Mouse (Mus musculus) limb, embryonic 14.5 days (tissue): ENCODE results near the gene Pink1. TPM values are rescaled to one million over a fixed set of nuclear protein-coding genes. Genes with fewer than 3 reads are reported as not detected.
A peak's percentile ranks its signal among the peaks of the same experiment; 100 is the strongest.

Source experiments
- ATAC-seq: fragments of 200-750 bp; cut with Nextera tagmentation; 2 replicates; pipeline ENCODE4 v1.8.0; 2017; ENCODE audit warnings: low read depth, moderate number of reproducible peaks, moderate TSS enrichment; ENCODE audit not compliant: low FRiP score
- DNase-seq: peaks from one replicate; pipeline ENCODE4 v3.0.0-alpha.2; 2015; ENCODE audit warnings: low spot score
- H3K27ac ChIP-seq: fragments of 300-500 bp; sonication (generic); replicated peaks from 2 replicates; pipeline ENCODE4 v1.5.1; 2014; ENCODE audit warnings: low read depth, mild to moderate bottlenecking, low read length, moderate library complexity, mixed read lengths
- H3K27me3 ChIP-seq: fragments of 300-500 bp; sonication (generic); 2 replicates; pipeline ENCODE4 v1.6.1; 2014; ENCODE audit warnings: low read length, mixed read lengths; ENCODE audit not compliant: control insufficient read depth, insufficient read depth
- H3K36me3 ChIP-seq: fragments of 300-500 bp; sonication (generic); 2 replicates; pipeline ENCODE4 v1.6.1; 2014; ENCODE audit warnings: mild to moderate bottlenecking, low read length, moderate library complexity, mixed read lengths; ENCODE audit not compliant: control insufficient read depth, insufficient read depth
- H3K4me1 ChIP-seq: fragments of 300-500 bp; sonication (generic); 2 replicates; pipeline ENCODE4 v1.6.1; 2014; ENCODE audit warnings: antibody characterized with exemption, low read length, mixed read lengths; ENCODE audit not compliant: control insufficient read depth, insufficient read depth
- H3K4me2 ChIP-seq: fragments of 300-500 bp; sonication (generic); replicated peaks from 2 replicates; pipeline ENCODE4 v1.6.1; 2014; ENCODE audit warnings: low read depth, mild to moderate bottlenecking, low read length, moderate library complexity; ENCODE audit not compliant: severe bottlenecking
- H3K4me3 ChIP-seq: fragments of 300-500 bp; sonication (generic); replicated peaks from 2 replicates; pipeline ENCODE4 v1.5.1; 2014; ENCODE audit warnings: low read length
- H3K9ac ChIP-seq: fragments of 300-500 bp; sonication (generic); 2 replicates; pipeline ENCODE4 v1.6.1; 2014; ENCODE audit warnings: mild to moderate bottlenecking, low read depth, low read length, moderate library complexity; ENCODE audit not compliant: severe bottlenecking
- H3K9me3 ChIP-seq: fragments of 300-500 bp; sonication (generic); 2 replicates; pipeline ENCODE4 v1.6.1; 2016; ENCODE audit warnings: low read length; ENCODE audit not compliant: control insufficient read depth
- POLR2A ChIP-seq: fragments of 200-500 bp; IDR thresholded peaks from 2 replicates; pipeline ENCODE4 v1.8.0; 2012; ENCODE audit warnings: inconsistent platforms, mild to moderate bottlenecking, moderate library complexity, borderline replicate concordance; ENCODE audit not compliant: insufficient read depth, insufficient read length; ENCODE audit errors: extremely low read depth
- WGBS: fragments of 180-500 bp; shearing (Covaris S2); extraction: QIAGEN DNeasy Blood & Tissue Kit; methylation state at CpG from one replicate; pipeline ENCODE4 v1.1.7; 2014; 5-methylcytosine and 5-hydroxymethylcytosine counted together
- polyA plus RNA-seq, 2 experiments: library from polyadenylated mRNA; depleted of rRNA in 1 of 2; stranded (reverse) in 1 of 2; unstranded in 1 of 2; fragments of >200 nt; fragmentation: Nextera tagmentation in 1 of 2; extraction: Ambion mirVana in 1 of 2; gene quantifications; 2 replicates each; pipeline versions ENCODE4 v1.2.1 to v1.2.3; 2012 to 2014

Gene Pink1
- polyA plus RNA-seq (2012; rRNA removed) (44.0 and 55.3 TPM in 2 replicates), polyA plus RNA-seq (2014; fragmentation: Nextera tagmentation; extraction: Ambion mirVana) (35.5 and 35.8 TPM in 2 replicates)

GRCm38 (mm10) chr4:138326077-138326695 is at the start of gene Pink1:
TSS of gene Pink1 (minus strand) at chr4:138326307.
- Histone ChIP-seq H3K9ac (peak within 1 kb of the TSS; percentile 88), H3K4me3 (peak within 1 kb of the TSS; percentile 72), H3K9me3 (no peaks in the 10 kb centered on the region), H3K27me3 (no peaks in the 10 kb centered on the region), H3K27ac (peak within 1 kb of the TSS; percentile 87), H3K4me1 (peaks cover 4% of the 10 kb centered on the region; the same call in 1 of the 2 replicates), H3K36me3 (no peaks in the 10 kb centered on the region), H3K4me2 (peak within 1 kb of the TSS; percentile 49)
- 8% methylated on average over 24 of the region's 41 CpGs for WGBS
- DNase-seq (peak; percentile 85), ATAC-seq (peak; percentile 68)
- TF ChIP-seq POLR2A, result no peak

DNA sequence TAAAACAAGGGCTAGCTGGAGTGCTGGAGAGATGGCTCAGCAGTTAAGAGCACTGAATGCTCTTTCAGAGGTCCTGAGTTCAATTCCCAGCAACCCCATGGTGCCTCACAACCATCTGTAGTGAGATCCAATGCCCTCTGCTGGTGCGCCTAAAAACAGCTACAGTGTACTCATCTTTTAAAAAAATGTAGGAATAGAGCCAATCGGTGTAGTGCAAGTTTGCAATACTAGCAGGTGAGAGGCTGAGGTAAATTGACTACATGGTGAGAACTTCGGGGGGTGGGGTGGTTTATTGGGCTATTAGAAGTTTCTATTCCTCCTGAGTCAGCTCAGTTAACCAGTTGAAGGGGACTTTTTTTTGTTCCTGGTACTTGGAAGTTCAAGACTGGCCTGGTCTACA is 49.0 kb upstream of the Pink1 start:
- Histone ChIP-seq H3K9me3 (no peaks in the 10 kb centered on the region), H3K4me1 (no peaks in the 10 kb centered on the region), H3K4me3 (no peak overlapping the region), H3K9ac (no peak overlapping the region), H3K4me2 (no peak overlapping the region), H3K27me3 (no peaks in the 10 kb centered on the region), H3K27ac (no peak overlapping the region), H3K36me3 (no peaks in the 10 kb centered on the region)
- no peak for DNase-seq
- WGBS, result 73% methylated on average over 3 of the region's 3 CpGs
- ATAC-seq, result no peak
- TF ChIP-seq POLR2A, result no peak

DNA sequence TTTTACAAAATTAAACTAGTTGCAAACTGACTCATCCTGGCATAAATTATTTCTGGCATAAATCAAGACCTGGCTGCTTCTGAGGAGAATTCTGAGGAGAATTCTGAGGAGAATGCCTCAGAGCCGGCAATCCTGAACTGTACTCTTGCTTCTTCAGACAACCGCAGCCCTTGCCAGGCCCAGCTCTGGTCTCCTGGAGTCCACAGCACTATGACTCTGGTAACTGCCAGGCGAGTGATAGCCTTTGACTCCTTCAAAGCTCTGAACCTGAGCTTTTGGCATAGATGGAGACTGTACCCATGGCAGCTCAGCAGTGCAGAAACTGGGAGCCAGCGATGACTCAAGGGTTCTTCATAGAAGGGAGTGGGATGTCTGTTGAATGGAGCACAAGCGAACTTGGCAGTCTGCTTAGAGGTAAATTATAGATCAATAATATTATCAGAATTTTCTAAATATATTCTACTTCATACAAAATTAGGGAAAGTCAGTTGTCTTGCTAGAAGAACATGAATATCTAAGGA is 44.9 kb upstream of the Pink1 start:
- H3K4me2 ChIP-seq, result no peak overlapping the region
- no peaks in the 10 kb centered on the region for H3K36me3 ChIP-seq
- 73% methylated on average over 5 of the region's 5 CpGs for WGBS
- ATAC-seq (no peak), DNase-seq (no peak)
- peaks cover 13% of the 10 kb centered on the region for H3K4me1 ChIP-seq
- H3K9ac ChIP-seq, result no peak overlapping the region
- no peaks in the 10 kb centered on the region for H3K27me3 ChIP-seq
- TF ChIP-seq POLR2A, result no peak
- no peak overlapping the region for H3K4me3 ChIP-seq
- H3K9me3 ChIP-seq, result no peaks in the 10 kb centered on the region
- no peak overlapping the region for H3K27ac ChIP-seq

GRCm38 (mm10) chr4:138368498-138369260 is 42.6 kb upstream of the Pink1 start:
- H3K9me3 ChIP-seq, result no peaks in the 10 kb centered on the region
- H3K9ac ChIP-seq, result no peak overlapping the region
- H3K27me3 ChIP-seq, result no peaks in the 10 kb centered on the region
- ATAC-seq (no peak), DNase-seq (no peak)
- H3K4me2 ChIP-seq, result peak overlapping the region; percentile 51
- no peak overlapping the region for H3K27ac ChIP-seq
- H3K4me3 ChIP-seq, result peak overlapping the region; percentile 30
- 75% methylated on average over 12 of the region's 12 CpGs for WGBS
- H3K4me1 ChIP-seq, result peaks cover 13% of the 10 kb centered on the region
- TF ChIP-seq POLR2A, result no peak
- no peaks in the 10 kb centered on the region for H3K36me3 ChIP-seq

- no peak within 1 kb of the TSS for H3K27ac ChIP-seq
- DNase-seq, result peak; percentile 75
- H3K9ac ChIP-seq, result peak within 1 kb of the TSS; percentile 34
- WGBS, result 9% methylated on average over 33 of the region's 34 CpGs
- H3K36me3 ChIP-seq, result no peaks in the 10 kb centered on the region
- no peaks in the 10 kb centered on the region for H3K9me3 ChIP-seq
- peak within 1 kb of the TSS; percentile 30 for H3K4me3 ChIP-seq
- H3K4me2 ChIP-seq, result peak within 1 kb of the TSS; percentile 51
- TF ChIP-seq POLR2A, result no peak
- H3K27me3 ChIP-seq, result no peaks in the 10 kb centered on the region
- ATAC-seq, result peak; percentile 57; the same call in 1 of the 2 replicates
- peaks cover 13% of the 10 kb centered on the region for H3K4me1 ChIP-seq
Observed at GRCm38 (mm10) chr4:138367641-138368497, 41.8 kb upstream of the Pink1 start, which contains the start of gene Cda. TSS of gene Cda (minus strand) at chr4:138367992.
